Mouse (Mus musculus): ENCODE measurements around the gene Fry. TPM values are rescaled to one million over a fixed set of nuclear protein-coding genes. Genes with fewer than 3 reads are reported as not detected.

Fry gene
- polyA plus RNA-seq, 1 experiment from 2014 or later = 4.3 TPM

DNA sequence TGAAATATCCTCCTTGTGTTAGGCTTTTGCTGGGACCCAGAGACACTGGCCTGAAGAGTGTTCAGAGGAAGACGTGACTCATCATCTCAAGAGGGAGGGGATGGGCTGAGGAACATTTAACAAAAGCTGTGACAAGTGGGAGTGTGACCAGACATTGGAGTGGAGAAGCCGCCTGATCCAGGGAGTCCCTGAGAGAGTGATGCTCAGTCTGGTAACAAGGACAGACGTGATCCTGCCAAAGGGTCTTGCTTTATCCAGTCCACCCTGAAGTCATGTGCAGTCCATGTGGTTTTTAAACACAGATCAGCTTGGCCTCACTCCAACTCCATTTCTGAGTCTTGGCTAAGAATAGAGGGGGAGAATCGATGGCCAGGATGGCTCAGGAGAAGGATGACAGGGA lies 158.2 kb downstream of the Fry start:
- no peak overlapping the region for H3K4me3 ChIP-seq
- H3K36me3 ChIP-seq (replicated peaks) = no peaks in the 10 kb centered on the region
- 87% methylated on average over 4 of the region's 4 CpGs for WGBS
- no peaks in the 10 kb centered on the region for H3K27me3 ChIP-seq (ENCODE audit: poor library complexity, severe bottlenecking)
- no peaks in the 10 kb centered on the region for H3K4me1 ChIP-seq
- no peak overlapping the region for H3K27ac ChIP-seq
- H3K9me3 ChIP-seq = peaks cover 10% of the 10 kb centered on the region; the same call in 1 of the 2 replicates
- DNase-seq (ENCODE audit: extremely low spot score, low spot score) = no peak

GRCm38 (mm10) chr5:150279387-150279786 lies 160.9 kb downstream of the Fry start:
- DNase-seq (ENCODE audit: extremely low spot score, low spot score) = no peak
- Histone ChIP-seq H3K4me3 (no peak overlapping the region), H3K4me1 (no peaks in the 10 kb centered on the region), H3K9me3 (peaks cover 10% of the 10 kb centered on the region; the same call in 1 of the 2 replicates), H3K27me3 (ENCODE audit: poor library complexity, severe bottlenecking) (no peaks in the 10 kb centered on the region), H3K36me3 (replicated peaks) (no peaks in the 10 kb centered on the region), H3K27ac (no peak overlapping the region)
- 89% methylated on average over 6 of the region's 6 CpGs for whole genome bisulfite sequencing

DNA sequence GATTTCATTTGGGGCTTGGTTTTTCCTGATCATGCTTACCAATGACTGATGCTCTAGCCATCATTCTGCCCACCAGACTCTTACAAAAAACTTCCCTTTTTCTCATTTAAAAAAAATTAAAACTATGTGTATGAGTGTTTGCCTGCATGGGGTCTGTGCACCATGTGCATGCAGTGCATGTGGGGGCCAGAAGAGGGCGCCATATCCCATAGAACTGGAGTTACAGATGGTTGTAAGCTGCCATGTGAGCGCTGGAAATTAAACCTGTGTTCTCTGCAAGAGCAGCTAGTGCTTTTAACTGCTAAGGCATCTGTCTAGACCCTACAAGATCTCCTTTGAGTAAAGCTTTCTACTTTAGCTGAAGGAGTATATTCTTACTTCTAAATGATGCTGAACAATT lies 162.6 kb downstream of the Fry start:
- 79% methylated on average over 2 of the region's 2 CpGs for WGBS
- Histone ChIP-seq H3K36me3 (replicated peaks) (no peaks in the 10 kb centered on the region), H3K27me3 (ENCODE audit: poor library complexity, severe bottlenecking) (no peaks in the 10 kb centered on the region), H3K4me3 (no peak overlapping the region), H3K9me3 (peaks cover 7% of the 10 kb centered on the region; the same call in 1 of the 2 replicates), H3K4me1 (no peaks in the 10 kb centered on the region), H3K27ac (no peak overlapping the region)
- DNase-seq (ENCODE audit: extremely low spot score, low spot score) = no peak

- Histone ChIP-seq H3K4me1 (no peaks in the 10 kb centered on the region), H3K9me3 (peaks cover 7% of the 10 kb centered on the region; the same call in 1 of the 2 replicates), H3K4me3 (no peak overlapping the region), H3K36me3 (replicated peaks) (no peaks in the 10 kb centered on the region), H3K27ac (no peak overlapping the region), H3K27me3 (ENCODE audit: poor library complexity, severe bottlenecking) (no peaks in the 10 kb centered on the region)
- DNase-seq (ENCODE audit: extremely low spot score, low spot score) = no peak
- 85% methylated on average over 7 of the region's 7 CpGs for WGBS
Observed at GRCm38 (mm10) chr5:150282091-150282490, 163.6 kb downstream of the Fry start.

- no peaks in the 10 kb centered on the region for H3K4me1 ChIP-seq
- no peak overlapping the region for H3K4me3 ChIP-seq
- no peaks in the 10 kb centered on the region for H3K36me3 ChIP-seq (replicated peaks)
- WGBS = 87% methylated on average over 7 of the region's 7 CpGs
- no peak for DNase-seq (ENCODE audit: extremely low spot score, low spot score)
- H3K9me3 ChIP-seq = no peaks in the 10 kb centered on the region
- no peaks in the 10 kb centered on the region for H3K27me3 ChIP-seq (ENCODE audit: poor library complexity, severe bottlenecking)
- H3K27ac ChIP-seq = no peak overlapping the region
Observed at GRCm38 (mm10) chr5:150287949-150288348, 169.5 kb downstream of the Fry start.

DNA sequence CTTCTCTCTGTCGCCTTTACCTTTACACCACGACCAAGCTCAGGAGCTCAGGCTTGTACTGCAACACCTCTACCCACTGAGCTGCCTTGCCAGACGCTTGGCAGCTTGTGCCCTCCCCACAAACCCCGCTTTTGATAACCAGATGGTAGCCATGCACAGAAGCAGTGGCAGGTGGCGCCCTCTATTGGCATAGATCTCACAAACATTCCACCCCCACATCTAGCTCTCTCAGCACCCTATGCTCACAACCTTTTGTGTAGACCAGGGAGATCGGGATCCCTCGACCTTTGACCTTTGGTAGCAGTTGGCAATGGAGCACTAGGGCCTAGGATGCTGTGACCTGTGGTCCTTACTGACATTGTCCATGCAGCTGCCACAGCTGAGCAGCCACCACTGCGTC lies 171.2 kb downstream of the Fry start:
- Histone ChIP-seq H3K27me3 (ENCODE audit: poor library complexity, severe bottlenecking) (no peaks in the 10 kb centered on the region), H3K9me3 (no peaks in the 10 kb centered on the region), H3K4me3 (no peak overlapping the region), H3K4me1 (peaks cover 5% of the 10 kb centered on the region), H3K36me3 (replicated peaks) (no peaks in the 10 kb centered on the region), H3K27ac (no peak overlapping the region)
- no peak for DNase-seq (ENCODE audit: extremely low spot score, low spot score)
- 65% methylated on average over 8 of the region's 8 CpGs for WGBS

DNA sequence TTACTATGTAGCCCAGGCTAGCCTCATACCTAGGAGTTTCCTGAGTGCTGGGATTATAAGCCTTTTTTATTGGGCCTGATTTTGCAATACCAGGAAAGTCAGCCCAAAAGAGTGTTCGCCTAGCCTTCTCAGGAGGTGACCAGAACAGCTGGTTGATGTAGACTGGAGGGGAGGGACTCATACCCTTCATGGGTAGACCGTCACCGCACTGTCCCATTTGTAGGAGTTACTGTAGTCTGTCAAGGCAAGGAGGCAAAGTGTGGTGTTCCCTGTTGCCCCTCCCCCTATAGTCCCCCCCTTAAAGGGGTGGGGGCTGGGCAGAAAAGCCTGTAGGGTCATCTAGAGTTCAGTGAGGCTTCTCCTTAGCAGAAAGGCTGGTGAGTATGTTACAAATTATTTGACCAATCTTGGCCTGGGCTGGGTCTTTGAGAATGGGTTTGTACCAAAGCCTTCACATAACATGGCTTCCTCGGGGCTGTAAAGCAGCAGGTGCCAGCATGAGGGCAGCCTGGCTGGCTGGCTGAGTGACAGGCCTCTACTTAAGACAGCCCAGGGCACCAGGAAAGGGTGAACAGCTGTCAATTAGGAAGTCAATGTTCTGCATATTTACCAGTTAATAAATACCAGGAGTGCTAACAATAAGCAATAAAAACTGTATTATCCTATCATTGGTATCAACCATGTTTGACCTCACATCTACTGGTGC lies 172.2 kb downstream of the Fry start:
- H3K4me1 ChIP-seq = peaks cover 12% of the 10 kb centered on the region
- H3K36me3 ChIP-seq (replicated peaks) = no peaks in the 10 kb centered on the region
- WGBS = 93% methylated on average over 4 of the region's 4 CpGs
- no peaks in the 10 kb centered on the region for H3K27me3 ChIP-seq (ENCODE audit: poor library complexity, severe bottlenecking)
- DNase-seq (ENCODE audit: extremely low spot score, low spot score) = no peak
- H3K4me3 ChIP-seq = no peak overlapping the region
- no peak overlapping the region for H3K27ac ChIP-seq
- H3K9me3 ChIP-seq = no peaks in the 10 kb centered on the region

- Histone ChIP-seq H3K9me3 (no peaks in the 10 kb centered on the region), H3K27ac (no peak overlapping the region), H3K4me3 (no peak overlapping the region), H3K36me3 (replicated peaks) (no peaks in the 10 kb centered on the region), H3K27me3 (ENCODE audit: poor library complexity, severe bottlenecking) (no peaks in the 10 kb centered on the region), H3K4me1 (peaks cover 12% of the 10 kb centered on the region)
- 83% methylated on average over 6 of the region's 6 CpGs for WGBS
- no peak for DNase-seq (ENCODE audit: extremely low spot score, low spot score)
Observed at GRCm38 (mm10) chr5:150291216-150291615, 172.8 kb downstream of the Fry start.

- Histone ChIP-seq H3K27me3 (ENCODE audit: poor library complexity, severe bottlenecking) (no peaks in the 10 kb centered on the region), H3K4me1 (peaks cover 12% of the 10 kb centered on the region), H3K36me3 (replicated peaks) (no peaks in the 10 kb centered on the region), H3K4me3 (no peak overlapping the region), H3K9me3 (no peaks in the 10 kb centered on the region), H3K27ac (no peak overlapping the region)
- 71% methylated on average over 3 of the region's 3 CpGs for WGBS
- DNase-seq (ENCODE audit: extremely low spot score, low spot score) = no peak
Observed at GRCm38 (mm10) chr5:150292186-150292585, 173.7 kb downstream of the Fry start.

GRCm38 (mm10) chr5:150294306-150294705 lies 175.9 kb downstream of the Fry start:
- no peaks in the 10 kb centered on the region for H3K27me3 ChIP-seq (ENCODE audit: poor library complexity, severe bottlenecking)
- peaks cover 12% of the 10 kb centered on the region for H3K4me1 ChIP-seq
- H3K27ac ChIP-seq = no peak overlapping the region
- no peaks in the 10 kb centered on the region for H3K9me3 ChIP-seq
- DNase-seq (ENCODE audit: extremely low spot score, low spot score) = no peak
- WGBS = 65% methylated on average over 11 of the region's 11 CpGs
- no peak overlapping the region for H3K4me3 ChIP-seq
- no peaks in the 10 kb centered on the region for H3K36me3 ChIP-seq (replicated peaks)

GRCm38 (mm10) chr5:150295096-150295495 lies 176.7 kb downstream of the Fry start:
- H3K4me3 ChIP-seq = no peak overlapping the region
- H3K9me3 ChIP-seq = no peaks in the 10 kb centered on the region
- no peak for DNase-seq (ENCODE audit: extremely low spot score, low spot score)
- H3K4me1 ChIP-seq = peaks cover 12% of the 10 kb centered on the region
- no peaks in the 10 kb centered on the region for H3K27me3 ChIP-seq (ENCODE audit: poor library complexity, severe bottlenecking)
- 91% methylated on average over 11 of the region's 11 CpGs for WGBS
- no peaks in the 10 kb centered on the region for H3K36me3 ChIP-seq (replicated peaks)
- no peak overlapping the region for H3K27ac ChIP-seq

GRCm38 (mm10) chr5:150298969-150299368 lies 180.5 kb downstream of the Fry start:
- no peak for DNase-seq (ENCODE audit: extremely low spot score, low spot score)
- H3K36me3 ChIP-seq (replicated peaks) = no peaks in the 10 kb centered on the region
- no peak overlapping the region for H3K4me3 ChIP-seq
- no peaks in the 10 kb centered on the region for H3K9me3 ChIP-seq
- H3K27me3 ChIP-seq (ENCODE audit: poor library complexity, severe bottlenecking) = no peaks in the 10 kb centered on the region
- peaks cover 12% of the 10 kb centered on the region for H3K4me1 ChIP-seq
- WGBS = 91% methylated on average over 6 of the region's 6 CpGs
- no peak overlapping the region for H3K27ac ChIP-seq

DNA sequence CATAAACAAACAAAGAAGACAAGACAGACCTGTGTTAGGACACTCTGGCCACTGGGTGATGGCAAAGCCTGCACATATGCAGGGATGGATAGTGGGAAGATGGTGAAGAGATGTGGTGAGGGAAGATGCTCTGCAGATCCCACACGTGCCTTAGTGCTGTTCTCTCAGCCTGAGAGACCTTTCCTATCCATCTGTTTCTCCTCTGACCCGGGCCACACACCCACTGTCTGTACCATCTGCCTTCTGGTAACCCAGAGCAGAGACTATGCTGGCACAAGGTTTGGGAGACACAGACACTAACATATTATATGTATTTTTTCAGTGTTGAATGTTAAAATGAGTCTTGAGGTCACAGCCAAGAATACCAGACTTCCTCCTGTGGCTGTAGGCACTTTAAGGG lies 183.7 kb downstream of the Fry start:
- Histone ChIP-seq H3K27me3 (ENCODE audit: poor library complexity, severe bottlenecking) (no peaks in the 10 kb centered on the region), H3K27ac (no peak overlapping the region), H3K9me3 (no peaks in the 10 kb centered on the region), H3K36me3 (replicated peaks) (no peaks in the 10 kb centered on the region), H3K4me1 (no peaks in the 10 kb centered on the region), H3K4me3 (no peak overlapping the region)
- WGBS = 77% methylated on average over 2 of the region's 2 CpGs
- DNase-seq (ENCODE audit: extremely low spot score, low spot score) = no peak

- WGBS = 80% methylated on average over 5 of the region's 5 CpGs
- Histone ChIP-seq H3K36me3 (replicated peaks) (no peaks in the 10 kb centered on the region), H3K4me3 (no peak overlapping the region), H3K9me3 (no peaks in the 10 kb centered on the region), H3K27ac (no peak overlapping the region), H3K4me1 (no peaks in the 10 kb centered on the region), H3K27me3 (ENCODE audit: poor library complexity, severe bottlenecking) (no peaks in the 10 kb centered on the region)
- DNase-seq (ENCODE audit: extremely low spot score, low spot score) = no peak
Observed at GRCm38 (mm10) chr5:150302996-150303395, 184.6 kb downstream of the Fry start.
